Mouse (Mus musculus): ENCODE measurements around the gene Cnnm4. TPM values are rescaled to one million over a fixed set of nuclear protein-coding genes. Genes with fewer than 3 reads are reported as not detected.

Gene Cnnm4
- total and polyA plus RNA-seq, 2 experiments from 2014 or later: 10.0 to 18.5 TPM

DNA sequence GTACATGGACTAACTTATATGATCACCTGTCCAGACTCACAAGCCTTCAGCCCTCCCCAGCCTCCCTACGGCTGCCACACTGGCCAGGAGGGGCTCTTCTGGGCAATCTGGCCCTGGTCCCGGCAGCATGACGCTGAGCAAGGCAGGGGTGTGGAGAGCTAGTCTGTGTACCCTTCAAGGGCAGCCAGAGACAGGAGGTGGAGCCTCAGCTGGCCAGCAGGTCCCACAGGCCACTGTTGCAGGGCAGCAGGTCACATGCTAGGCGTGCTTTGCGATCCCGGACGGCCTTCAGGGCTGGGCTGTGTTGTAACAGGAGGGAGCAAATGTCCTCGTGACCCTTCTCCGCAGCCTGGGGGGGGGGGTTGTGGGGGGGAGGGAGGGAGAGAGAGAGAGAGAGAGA is 67.8 kb downstream of the Cnnm4 start, which contains the start of gene Gm42417:
TSS of gene Gm42417 (minus strand) at position 244 of the 400 bp plus-strand sequence.
- no peak within 1 kb of the TSS for H3K9ac ChIP-seq (replicated peaks; ENCODE audit: low read length)
- ATAC-seq: peak; percentile 30; the same call in 1 of the 2 replicates
- no peaks in the 10 kb centered on the region for H3K4me1 ChIP-seq (ENCODE audit: insufficient read depth, low read length)
- WGBS: 49% methylated on average over 9 of the region's 9 CpGs
- H3K4me2 ChIP-seq (ENCODE audit: low read depth, low read length): no peak within 1 kb of the TSS
- no peaks in the 10 kb centered on the region for H3K27me3 ChIP-seq (ENCODE audit: insufficient read depth, low read length)
- no peak for TF ChIP-seq CTCF (IDR thresholded peaks at IDR 0.05; ENCODE audit: low read depth)
- DNase-seq (ENCODE audit: low spot score): no peak
- peak within 1 kb of the TSS; percentile 32 for H3K27ac ChIP-seq
- H3K36me3 ChIP-seq (ENCODE audit: insufficient read depth, low read length): peaks cover 24% of the 10 kb centered on the region; the same call in 1 of the 2 replicates
- no peak within 1 kb of the TSS for H3K4me3 ChIP-seq (ENCODE audit: low read length)
- no peaks in the 10 kb centered on the region for H3K9me3 ChIP-seq (ENCODE audit: low read length)

DNA sequence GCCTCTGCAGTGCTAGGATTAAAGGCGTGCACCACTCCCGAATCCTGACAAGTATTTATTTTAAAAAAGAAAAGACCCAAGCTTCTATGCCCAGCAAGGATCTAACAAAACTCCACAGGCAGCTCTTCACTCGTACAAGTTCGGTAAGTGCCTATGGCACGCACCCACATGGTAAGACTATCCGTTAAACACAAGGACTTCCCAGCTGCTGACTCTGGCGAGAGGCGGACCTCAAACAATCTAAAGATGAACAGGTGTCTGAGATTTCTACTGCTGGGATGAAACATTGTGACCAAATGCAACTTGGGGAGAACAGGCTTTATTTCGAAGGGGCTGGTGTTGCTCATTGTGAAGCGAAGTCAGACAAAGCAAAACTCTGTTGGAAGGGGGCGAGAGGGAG is 68.7 kb downstream of the Cnnm4 start:
- Histone ChIP-seq H3K36me3 (ENCODE audit: insufficient read depth, low read length) (peaks cover 24% of the 10 kb centered on the region; the same call in 1 of the 2 replicates), H3K4me1 (ENCODE audit: insufficient read depth, low read length) (no peaks in the 10 kb centered on the region), H3K4me2 (ENCODE audit: low read depth, low read length) (no peak overlapping the region), H3K4me3 (ENCODE audit: low read length) (no peak overlapping the region), H3K9ac (replicated peaks; ENCODE audit: low read length) (no peak overlapping the region), H3K9me3 (ENCODE audit: low read length) (no peaks in the 10 kb centered on the region), H3K27me3 (ENCODE audit: insufficient read depth, low read length) (no peaks in the 10 kb centered on the region), H3K27ac (no peak overlapping the region)
- DNase-seq (ENCODE audit: low spot score) (no peak), ATAC-seq (no peak)
- no peak for TF ChIP-seq CTCF (IDR thresholded peaks at IDR 0.05; ENCODE audit: low read depth)
- WGBS: 88% methylated on average over 11 of the region's 11 CpGs

DNA sequence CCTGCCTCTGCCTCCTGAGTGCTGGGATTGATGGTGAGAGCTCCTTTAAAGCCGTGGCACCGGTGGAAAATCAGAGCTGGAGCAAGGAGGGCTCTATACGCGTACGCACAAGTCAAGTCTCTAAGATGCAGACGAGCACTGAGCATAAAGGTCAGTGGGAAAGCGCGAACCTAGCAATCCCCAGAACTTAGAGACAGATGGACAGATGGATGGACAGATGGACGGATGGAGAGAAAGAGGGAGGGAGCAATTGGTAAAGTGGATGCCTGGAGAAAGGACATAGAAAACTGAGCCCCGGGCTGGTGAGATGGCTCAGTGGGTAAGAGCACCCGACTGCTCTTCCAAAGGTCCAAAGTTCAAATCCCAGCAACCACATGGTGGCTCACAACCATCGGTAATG is 69.4 kb downstream of the Cnnm4 start:
- no peak overlapping the region for H3K9ac ChIP-seq (replicated peaks; ENCODE audit: low read length)
- no peaks in the 10 kb centered on the region for H3K4me1 ChIP-seq (ENCODE audit: insufficient read depth, low read length)
- no peaks in the 10 kb centered on the region for H3K9me3 ChIP-seq (ENCODE audit: low read length)
- H3K36me3 ChIP-seq (ENCODE audit: insufficient read depth, low read length): peaks cover 24% of the 10 kb centered on the region; the same call in 1 of the 2 replicates
- no peak for TF ChIP-seq CTCF (IDR thresholded peaks at IDR 0.05; ENCODE audit: low read depth)
- ATAC-seq (no peak), DNase-seq (ENCODE audit: low spot score) (no peak)
- no peak overlapping the region for H3K27ac ChIP-seq
- no peak overlapping the region for H3K4me3 ChIP-seq (ENCODE audit: low read length)
- 84% methylated on average over 12 of the region's 12 CpGs for WGBS
- H3K4me2 ChIP-seq (ENCODE audit: low read depth, low read length): no peak overlapping the region
- no peaks in the 10 kb centered on the region for H3K27me3 ChIP-seq (ENCODE audit: insufficient read depth, low read length)

DNA sequence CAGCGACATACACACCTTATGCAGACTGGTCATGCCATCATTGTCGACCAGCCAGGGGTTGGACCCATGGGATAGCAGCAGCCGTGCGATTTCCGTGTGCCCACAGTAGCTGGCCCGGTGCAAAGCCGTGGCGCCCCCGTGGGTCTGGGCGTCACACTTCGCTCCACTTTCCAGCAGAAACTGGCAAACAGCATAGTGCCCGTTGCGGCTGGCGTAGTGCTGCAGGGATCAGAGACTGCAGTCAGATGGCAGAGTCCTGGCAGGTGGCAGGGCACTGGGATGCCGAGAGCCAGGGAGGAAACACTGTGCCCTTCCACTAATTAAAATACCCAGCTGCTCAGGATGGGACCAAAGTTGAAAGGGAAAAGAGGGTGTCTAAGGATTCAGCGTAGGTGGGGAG is 70.4 kb downstream of the Cnnm4 start:
- no peaks in the 10 kb centered on the region for H3K9me3 ChIP-seq (ENCODE audit: low read length)
- 69% methylated on average over 16 of the region's 16 CpGs for WGBS
- H3K4me1 ChIP-seq (ENCODE audit: insufficient read depth, low read length): peaks cover 7% of the 10 kb centered on the region; the same call in 1 of the 2 replicates
- no peaks in the 10 kb centered on the region for H3K27me3 ChIP-seq (ENCODE audit: insufficient read depth, low read length)
- no peak overlapping the region for H3K9ac ChIP-seq (replicated peaks; ENCODE audit: low read length)
- no peak overlapping the region for H3K4me3 ChIP-seq (ENCODE audit: low read length)
- H3K4me2 ChIP-seq (ENCODE audit: low read depth, low read length): no peak overlapping the region
- DNase-seq (ENCODE audit: low spot score) (no peak), ATAC-seq (no peak)
- TF ChIP-seq CTCF (IDR thresholded peaks at IDR 0.05; ENCODE audit: low read depth): no peak
- no peak overlapping the region for H3K27ac ChIP-seq
- peaks cover 24% of the 10 kb centered on the region; the same call in 1 of the 2 replicates for H3K36me3 ChIP-seq (ENCODE audit: insufficient read depth, low read length)

DNA sequence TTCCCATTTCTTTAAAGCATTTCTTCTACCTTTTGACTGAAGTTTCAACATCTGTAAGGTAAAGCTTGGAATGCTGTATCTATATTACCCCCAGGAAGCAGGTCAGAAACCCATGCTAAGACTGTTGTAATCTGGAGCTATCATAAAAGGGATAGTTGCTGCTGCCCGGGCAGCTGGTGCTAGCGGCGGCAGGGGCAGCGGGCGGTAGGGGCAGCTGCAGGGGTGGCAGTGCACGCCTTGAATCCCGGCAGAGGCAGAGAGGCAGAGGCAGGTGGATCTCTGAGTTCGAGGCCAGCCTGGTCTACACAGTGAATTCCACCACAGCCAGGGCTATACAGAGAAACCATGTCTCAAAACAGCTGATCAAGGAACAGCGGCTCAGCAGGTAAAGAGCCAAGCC is 71.5 kb downstream of the Cnnm4 start:
- DNase-seq (ENCODE audit: low spot score) (no peak), ATAC-seq (no peak)
- H3K36me3 ChIP-seq (ENCODE audit: insufficient read depth, low read length): peaks cover 21% of the 10 kb centered on the region; the same call in 1 of the 2 replicates
- H3K27ac ChIP-seq: no peak overlapping the region
- no peaks in the 10 kb centered on the region for H3K27me3 ChIP-seq (ENCODE audit: insufficient read depth, low read length)
- peaks cover 13% of the 10 kb centered on the region for H3K4me1 ChIP-seq (ENCODE audit: insufficient read depth, low read length)
- H3K4me2 ChIP-seq (ENCODE audit: low read depth, low read length): no peak overlapping the region
- no peaks in the 10 kb centered on the region for H3K9me3 ChIP-seq (ENCODE audit: low read length)
- H3K4me3 ChIP-seq (ENCODE audit: low read length): no peak overlapping the region
- no peak overlapping the region for H3K9ac ChIP-seq (replicated peaks; ENCODE audit: low read length)
- TF ChIP-seq CTCF (IDR thresholded peaks at IDR 0.05; ENCODE audit: low read depth): no peak
- 90% methylated on average over 9 of the region's 9 CpGs for WGBS

DNA sequence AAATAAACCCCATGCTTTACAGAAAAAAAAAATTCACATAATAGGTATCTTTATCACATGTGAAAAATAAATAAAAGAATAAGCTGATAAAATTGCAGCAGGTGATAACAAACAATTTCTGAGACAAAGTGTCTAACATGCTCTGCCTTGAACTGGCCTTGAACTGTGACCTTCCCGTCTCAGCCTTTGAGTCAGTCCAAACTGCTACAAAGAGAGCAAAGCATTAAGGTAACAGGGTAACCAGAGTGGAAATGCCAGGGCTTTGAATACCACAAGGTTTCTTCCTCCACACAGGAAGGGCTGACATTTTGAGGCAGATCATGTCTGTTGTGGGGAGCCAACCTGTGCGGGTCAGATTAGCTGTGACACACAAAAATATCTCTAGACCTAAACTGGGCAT is 74.0 kb downstream of the Cnnm4 start:
- Histone ChIP-seq H3K27me3 (ENCODE audit: insufficient read depth, low read length) (no peaks in the 10 kb centered on the region), H3K9ac (replicated peaks; ENCODE audit: low read length) (no peak overlapping the region), H3K9me3 (ENCODE audit: low read length) (no peaks in the 10 kb centered on the region), H3K4me1 (ENCODE audit: insufficient read depth, low read length) (peaks cover 13% of the 10 kb centered on the region), H3K27ac (no peak overlapping the region), H3K36me3 (ENCODE audit: insufficient read depth, low read length) (peaks cover 26% of the 10 kb centered on the region), H3K4me3 (ENCODE audit: low read length) (no peak overlapping the region), H3K4me2 (ENCODE audit: low read depth, low read length) (no peak overlapping the region)
- 83% methylated on average over 2 of the region's 2 CpGs for WGBS
- no peak for ATAC-seq
- no peak for DNase-seq (ENCODE audit: low spot score)
- TF ChIP-seq CTCF (IDR thresholded peaks at IDR 0.05; ENCODE audit: low read depth): no peak

DNA sequence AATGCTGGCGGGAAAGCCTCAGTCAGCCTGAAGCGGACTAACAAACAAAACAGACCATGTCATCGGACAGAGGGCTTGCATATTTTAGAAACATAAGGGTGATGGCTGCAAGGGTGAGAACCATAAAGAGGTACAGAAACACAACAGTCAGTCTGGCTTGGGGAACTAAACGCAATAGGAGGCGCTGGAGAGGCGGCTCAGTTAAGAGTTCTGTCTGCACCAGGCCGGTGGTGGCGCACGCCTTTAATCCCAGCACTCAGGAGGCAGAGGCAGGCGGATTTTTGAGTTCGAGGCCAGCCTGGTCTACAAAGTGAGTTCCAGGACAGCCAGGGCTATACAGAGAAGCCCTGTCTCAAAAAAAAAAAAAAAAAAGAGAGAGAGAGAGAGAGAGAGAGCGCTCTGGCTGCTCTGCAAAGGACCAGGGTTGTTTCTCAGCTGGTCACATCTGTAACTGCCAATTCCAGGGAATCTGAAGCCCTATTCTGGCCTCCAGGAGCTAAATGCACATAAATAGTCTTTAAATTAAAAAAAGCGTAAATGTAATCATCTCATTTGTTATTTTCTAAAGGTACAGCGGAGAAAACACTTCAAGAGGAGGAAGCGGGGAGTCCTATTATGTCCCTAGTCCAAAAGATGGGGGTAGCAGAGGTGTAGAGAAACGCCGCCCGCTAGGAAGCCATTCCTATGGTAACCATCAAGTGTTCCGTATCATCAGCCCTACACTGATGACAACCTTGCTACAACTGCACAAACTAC is 74.6 kb downstream of the Cnnm4 start:
- Histone ChIP-seq H3K4me1 (ENCODE audit: insufficient read depth, low read length) (peaks cover 13% of the 10 kb centered on the region), H3K9me3 (ENCODE audit: low read length) (no peaks in the 10 kb centered on the region), H3K27me3 (ENCODE audit: insufficient read depth, low read length) (no peaks in the 10 kb centered on the region), H3K9ac (replicated peaks; ENCODE audit: low read length) (peak overlapping the region; percentile 72; the same call in 1 of the 2 replicates), H3K36me3 (ENCODE audit: insufficient read depth, low read length) (peaks cover 28% of the 10 kb centered on the region), H3K27ac (0 out of 2 replicates have a peak overlapping the region, but pooled peaks have one; percentile 70), H3K4me2 (ENCODE audit: low read depth, low read length) (peak overlapping the region; percentile 64), H3K4me3 (ENCODE audit: low read length) (peak overlapping the region; percentile 52)
- peak; percentile 37; the same call in 1 of the 2 replicates for TF ChIP-seq CTCF (IDR thresholded peaks at IDR 0.05; ENCODE audit: low read depth)
- DNase-seq (ENCODE audit: low spot score) (no peak), ATAC-seq (no peak)
- 64% methylated on average over 19 of the region's 19 CpGs for WGBS
